In the genomic region with DNA sequence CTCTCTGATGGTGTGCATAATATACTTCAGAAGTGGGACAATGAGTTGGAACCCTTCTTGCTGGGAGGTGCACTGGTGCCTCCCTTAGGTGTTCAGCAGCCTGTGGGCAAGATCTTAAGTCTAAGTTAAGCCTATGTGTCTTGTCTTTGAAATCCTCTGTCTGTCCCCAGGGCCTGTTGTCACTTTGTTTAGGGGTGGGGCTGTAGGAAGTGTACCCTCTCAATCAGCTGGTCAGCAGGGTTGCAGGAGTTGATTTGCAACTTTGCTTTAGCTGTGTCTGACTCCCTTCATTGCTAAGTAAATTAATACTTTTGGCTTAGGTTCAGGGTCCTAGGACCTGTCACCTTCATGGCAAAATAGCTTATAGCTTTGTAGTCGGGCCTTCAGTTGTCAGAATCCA, we compare ENCODE assay signal across 8 mouse cellular contexts. TPM values are rescaled to one million over a fixed set of nuclear protein-coding genes. Genes with fewer than 3 reads are reported as not detected.
DNase-seq lines count a peak whose midpoint lies in the region; ATAC-seq and TF ChIP-seq lines count a peak whose summit lies in the region.

No protein-coding gene starts in this region.

- H3K4me1 ChIP-seq in forebrain, embryonic 14.5 days (ENCODE audit: control insufficient read depth, insufficient read depth, low read length) = peaks cover 12% of the 10 kb centered on the region
- peaks cover 71% of the 10 kb centered on the region for H3K4me1 ChIP-seq in liver, embryonic 13.5 days (replicated peaks)
- H3K4me1 ChIP-seq in small intestine, adult 2 months (ENCODE audit: control insufficient read depth, insufficient read depth, insufficient read length, low read length) = peaks cover 11% of the 10 kb centered on the region; the same call in 1 of the 2 replicates

- H3K4me3 ChIP-seq in left cerebral cortex, adult 2 months = peak overlapping the region; percentile 79
- peak overlapping the region; percentile 80 for H3K4me3 ChIP-seq in forebrain, embryonic 14.5 days (ENCODE audit: low read depth, low read length)
- peak overlapping the region; percentile 97 for H3K4me3 ChIP-seq in liver, embryonic 13.5 days (replicated peaks)
- no peak overlapping the region for H3K4me3 ChIP-seq in small intestine, adult 2 months (ENCODE audit: low read depth, low read length)

- TF ChIP-seq CTCF in left cerebral cortex, adult 2 months (IDR thresholded peaks at IDR 0.05) = no peak
- no peak for TF ChIP-seq CTCF in small intestine, adult 2 months (IDR thresholded peaks at IDR 0.05; ENCODE audit: extremely low read depth, insufficient read length, insufficient replicate concordance, low read depth, low read length)

- no peaks in the 10 kb centered on the region for H3K9me3 ChIP-seq in forebrain, embryonic 14.5 days (replicated peaks; ENCODE audit: control insufficient read depth, low read length)
- no peaks in the 10 kb centered on the region for H3K9me3 ChIP-seq in liver, embryonic 13.5 days (replicated peaks)

- DNase-seq in left cerebral cortex, adult 2 months (ENCODE audit: extremely low spot score in 1 of 2, low spot score in 2 of 2) = no peak
- DNase-seq in left cerebral cortex, adult 18-20 months (ENCODE audit: low spot score in 2 of 2) = no peak
- no peak for DNase-seq in forebrain, embryonic 14.5 days (ENCODE audit: low spot score)
- no peak for DNase-seq in liver, embryonic 13.5 days
- no peak for DNase-seq in right cerebral cortex, postnatal 10 days (ENCODE audit: low spot score in 2 of 2)
- DNase-seq in cerebellum, postnatal 36 days = no peak
- DNase-seq in frontal cortex, postnatal 25 days (ENCODE audit: low spot score in 2 of 2) = no peak

- TF ChIP-seq POLR2A in small intestine, adult 2 months (IDR thresholded peaks at IDR 0.05; ENCODE audit: low read depth, low read length) = no peak

- H3K4me2 ChIP-seq in forebrain, embryonic 14.5 days (ENCODE audit: low read length) = peak overlapping the region; percentile 78
- H3K4me2 ChIP-seq in liver, embryonic 13.5 days = peak overlapping the region; percentile 96

- H3K27me3 ChIP-seq in forebrain, embryonic 14.5 days (replicated peaks; ENCODE audit: control insufficient read depth, insufficient read depth, low read length) = no peaks in the 10 kb centered on the region
- no peaks in the 10 kb centered on the region for H3K27me3 ChIP-seq in liver, embryonic 13.5 days
- no peaks in the 10 kb centered on the region for H3K27me3 ChIP-seq in small intestine, adult 2 months (ENCODE audit: control insufficient read depth, insufficient read depth, low read length)

- H3K36me3 ChIP-seq in forebrain, embryonic 14.5 days (ENCODE audit: control insufficient read depth, insufficient read depth, low read length) = no peaks in the 10 kb centered on the region
- no peaks in the 10 kb centered on the region for H3K36me3 ChIP-seq in liver, embryonic 13.5 days
- no peaks in the 10 kb centered on the region for H3K36me3 ChIP-seq in small intestine, adult 2 months (ENCODE audit: control insufficient read depth, insufficient read depth, low read length)

- peak overlapping the region; percentile 91 for H3K9ac ChIP-seq in forebrain, embryonic 14.5 days (ENCODE audit: low read length)
- H3K9ac ChIP-seq in liver, embryonic 13.5 days = peak overlapping the region; percentile 100

- intact Hi-C loops in left cerebral cortex, adult 2 months (cut with DNase I) = no loop called here

- no peak overlapping the region for H3K27ac ChIP-seq in left cerebral cortex, adult 2 months
- H3K27ac ChIP-seq in forebrain, embryonic 14.5 days (ENCODE audit: low read depth, low read length) = no peak overlapping the region
- peak overlapping the region; percentile 95 for H3K27ac ChIP-seq in liver, embryonic 13.5 days
- H3K27ac ChIP-seq in small intestine, adult 2 months (ENCODE audit: insufficient read depth, low read depth, low read length) = peak overlapping the region; percentile 85

- WGBS in forebrain, embryonic 14.5 days = 37% methylated on average over 1 of the region's 1 CpGs
- WGBS in liver, embryonic 13.5 days (ENCODE audit: insufficient replicate concordance) = 59% methylated on average over 1 of the region's 1 CpGs
- WGBS in small intestine, adult 2 months = 10% methylated on average over 1 of the region's 1 CpGs

- ATAC-seq in forebrain, embryonic 14.5 days = no peak
- no peak for ATAC-seq in liver, embryonic 13.5 days (ENCODE audit: low read depth)

RNA-seq across cellular contexts. Expression of a gene that starts 3.0 kb away (rescaled TPM):
- 10 to 100 TPM; 85.2 to 86.5 TPM for total RNA-seq in left cerebral cortex, adult 2 months (2021)
- 10 to 100 TPM; 77.7 to 89.3 TPM for total RNA-seq in left cerebral cortex, adult 18-20 months (2021)
- polyA plus RNA-seq in forebrain, embryonic 14.5 days (2014; fragmentation: Nextera tagmentation; extraction: Ambion mirVana) = 29.8 and 36.7 TPM in 2 replicates
- polyA plus RNA-seq in liver, embryonic 13.5 days (2015; fragmentation: Nextera tagmentation; extraction: Ambion mirVana) = 38.0 and 43.2 TPM in 2 replicates
- 7.7 and 39.8 TPM in 2 replicates for polyA plus RNA-seq in small intestine, adult 2 months (2012; rRNA removed)

Comparison
In these comparisons a context has a peak if more than half of its experiments do, and no peak if none do; other contexts are left out.
1. H3K27ac ChIP-seq: peak in liver, embryonic 13.5 days (single experiment) and small intestine, adult 2 months (single experiment); none in left cerebral cortex, adult 2 months (single experiment) and forebrain, embryonic 14.5 days (single experiment).